Mouse (Mus musculus): Measurements from ENCODE around the gene Spata9. TPM values are rescaled to one million over a fixed set of nuclear protein-coding genes. Genes with fewer than 3 reads are reported as not detected.

Spata9 gene
- polyA plus RNA-seq, 1 experiment from 2014 or later = 0.13 TPM

- 0 out of 2 replicates have a peak, but pooled peaks cover 4% of the 10 kb centered on the region for H3K4me1 ChIP-seq (ENCODE audit: insufficient read depth)
- peak; percentile 94 for ATAC-seq
- 0 out of 2 replicates have a peak overlapping the region, but pooled peaks have one; percentile 20 for H3K27ac ChIP-seq (ENCODE audit: low read depth)
- DNase-seq = no peak
- H3K9me3 ChIP-seq (ENCODE audit: low read length) = no peaks in the 10 kb centered on the region
- H3K36me3 ChIP-seq (replicated peaks; ENCODE audit: insufficient read depth, low read length) = no peaks in the 10 kb centered on the region
- no peak overlapping the region for H3K4me2 ChIP-seq (ENCODE audit: low read depth, low read length)
- TF ChIP-seq CTCF (IDR thresholded peaks at IDR 0.05; ENCODE audit: low read depth) = no peak
- no peak for TF ChIP-seq EP300 (IDR thresholded peaks at IDR 0.05; ENCODE audit: low read depth)
- 62% methylated on average over 2 of the region's 2 CpGs for WGBS (ENCODE audit: insufficient replicate concordance)
- H3K4me3 ChIP-seq (ENCODE audit: low read depth, low read length) = no peak overlapping the region
- no peaks in the 10 kb centered on the region for H3K27me3 ChIP-seq (ENCODE audit: insufficient read depth, low read length)
- H3K9ac ChIP-seq (replicated peaks) = no peak overlapping the region
Measured at GRCm38 (mm10) chr13:75976649-75977048, 9.7 kb downstream of the Spata9 start.

GRCm38 (mm10) chr13:75981901-75982300 lies 15.0 kb downstream of the Spata9 start:
- Histone ChIP-seq H3K4me2 (ENCODE audit: low read depth, low read length) (no peak overlapping the region), H3K9me3 (ENCODE audit: low read length) (no peaks in the 10 kb centered on the region), H3K27me3 (ENCODE audit: insufficient read depth, low read length) (no peaks in the 10 kb centered on the region), H3K27ac (ENCODE audit: low read depth) (no peak overlapping the region), H3K36me3 (replicated peaks; ENCODE audit: insufficient read depth, low read length) (no peaks in the 10 kb centered on the region), H3K9ac (replicated peaks) (no peak overlapping the region), H3K4me3 (ENCODE audit: low read depth, low read length) (no peak overlapping the region), H3K4me1 (ENCODE audit: insufficient read depth) (no peaks in the 10 kb centered on the region)
- DNase-seq = no peak
- TF ChIP-seq EP300 (IDR thresholded peaks at IDR 0.05; ENCODE audit: low read depth) = no peak
- TF ChIP-seq CTCF (IDR thresholded peaks at IDR 0.05; ENCODE audit: low read depth) = peak; percentile 60
- ATAC-seq = no peak

GRCm38 (mm10) chr13:75988096-75988495 lies 21.1 kb downstream of the Spata9 start:
- Histone ChIP-seq H3K27ac (ENCODE audit: low read depth) (no peak overlapping the region), H3K36me3 (replicated peaks; ENCODE audit: insufficient read depth, low read length) (no peaks in the 10 kb centered on the region), H3K9ac (replicated peaks) (no peak overlapping the region), H3K27me3 (ENCODE audit: insufficient read depth, low read length) (no peaks in the 10 kb centered on the region), H3K4me2 (ENCODE audit: low read depth, low read length) (no peak overlapping the region), H3K4me3 (ENCODE audit: low read depth, low read length) (no peak overlapping the region), H3K4me1 (ENCODE audit: insufficient read depth) (peaks cover 2% of the 10 kb centered on the region; the same call in 1 of the 2 replicates), H3K9me3 (ENCODE audit: low read length) (no peaks in the 10 kb centered on the region)
- 67% methylated on average over 1 of the region's 1 CpGs for WGBS (ENCODE audit: insufficient replicate concordance)
- ATAC-seq = no peak
- DNase-seq = no peak
- TF ChIP-seq EP300 (IDR thresholded peaks at IDR 0.05; ENCODE audit: low read depth) = no peak
- TF ChIP-seq CTCF (IDR thresholded peaks at IDR 0.05; ENCODE audit: low read depth) = no peak

GRCm38 (mm10) chr13:75992169-75993028 lies 25.4 kb downstream of the Spata9 start:
- ATAC-seq = no peak
- no peak overlapping the region for H3K27ac ChIP-seq (ENCODE audit: low read depth)
- DNase-seq = no peak
- H3K27me3 ChIP-seq (ENCODE audit: insufficient read depth, low read length) = no peaks in the 10 kb centered on the region
- H3K36me3 ChIP-seq (replicated peaks; ENCODE audit: insufficient read depth, low read length) = no peaks in the 10 kb centered on the region; the same call in 1 of the 2 replicates
- H3K4me1 ChIP-seq (ENCODE audit: insufficient read depth) = peaks cover 2% of the 10 kb centered on the region; the same call in 1 of the 2 replicates
- H3K4me2 ChIP-seq (ENCODE audit: low read depth, low read length) = no peak overlapping the region
- TF ChIP-seq CTCF (IDR thresholded peaks at IDR 0.05; ENCODE audit: low read depth) (no peak), EP300 (IDR thresholded peaks at IDR 0.05; ENCODE audit: low read depth) (no peak)
- 0 out of 2 replicates have a peak, but pooled peaks cover 5% of the 10 kb centered on the region for H3K9me3 ChIP-seq (ENCODE audit: low read length)
- WGBS (ENCODE audit: insufficient replicate concordance) = 38% methylated on average over 9 of the region's 9 CpGs
- H3K4me3 ChIP-seq (ENCODE audit: low read depth, low read length) = no peak overlapping the region
- H3K9ac ChIP-seq (replicated peaks) = no peak overlapping the region

GRCm38 (mm10) chr13:76003272-76003671 lies 36.3 kb downstream of the Spata9 start:
- H3K27me3 ChIP-seq (ENCODE audit: insufficient read depth, low read length) = no peaks in the 10 kb centered on the region
- H3K4me1 ChIP-seq (ENCODE audit: insufficient read depth) = no peaks in the 10 kb centered on the region; the same call in 1 of the 2 replicates
- no peaks in the 10 kb centered on the region for H3K9me3 ChIP-seq (ENCODE audit: low read length)
- no peak overlapping the region for H3K4me3 ChIP-seq (ENCODE audit: low read depth, low read length)
- H3K4me2 ChIP-seq (ENCODE audit: low read depth, low read length) = no peak overlapping the region
- H3K9ac ChIP-seq (replicated peaks) = no peak overlapping the region
- 27% methylated on average over 3 of the region's 3 CpGs for WGBS (ENCODE audit: insufficient replicate concordance)
- ATAC-seq (no peak), DNase-seq (no peak)
- no peak overlapping the region for H3K27ac ChIP-seq (ENCODE audit: low read depth)
- TF ChIP-seq CTCF (IDR thresholded peaks at IDR 0.05; ENCODE audit: low read depth) (no peak), EP300 (IDR thresholded peaks at IDR 0.05; ENCODE audit: low read depth) (no peak)
- H3K36me3 ChIP-seq (replicated peaks; ENCODE audit: insufficient read depth, low read length) = peaks cover 8% of the 10 kb centered on the region; the same call in 1 of the 2 replicates

- Histone ChIP-seq H3K27ac (ENCODE audit: low read depth) (no peak overlapping the region), H3K4me3 (ENCODE audit: low read depth, low read length) (peak overlapping the region; percentile 13; the same call in 1 of the 2 replicates), H3K36me3 (replicated peaks; ENCODE audit: insufficient read depth, low read length) (no peaks in the 10 kb centered on the region), H3K4me1 (ENCODE audit: insufficient read depth) (no peaks in the 10 kb centered on the region), H3K9ac (replicated peaks) (no peak overlapping the region), H3K4me2 (ENCODE audit: low read depth, low read length) (peak overlapping the region; percentile 61), H3K27me3 (ENCODE audit: insufficient read depth, low read length) (no peaks in the 10 kb centered on the region), H3K9me3 (ENCODE audit: low read length) (no peaks in the 10 kb centered on the region)
- ATAC-seq (no peak), DNase-seq (no peak)
- TF ChIP-seq CTCF (IDR thresholded peaks at IDR 0.05; ENCODE audit: low read depth) (no peak), EP300 (IDR thresholded peaks at IDR 0.05; ENCODE audit: low read depth) (peak; percentile 38; the same call in 1 of the 2 replicates)
- WGBS (ENCODE audit: insufficient replicate concordance) = 38% methylated on average over 2 of the region's 2 CpGs
Measured at GRCm38 (mm10) chr13:76014511-76014910, 47.6 kb downstream of the Spata9 start.
